Mouse (Mus musculus) left cerebral cortex, adult 2 months (tissue): ENCODE results near the gene Kcnb1. TPM values are rescaled to one million over a fixed set of nuclear protein-coding genes. Genes with fewer than 3 reads are reported as not detected.

Source experiments
- DNase-seq, 2 experiments: peaks; one replicate each; pipeline ENCODE4 v3.0.0; 2021 to 2022; ENCODE audit warnings: low spot score in 2 of 2, mixed read lengths in 1 of 2; ENCODE audit errors: extremely low spot score in 1 of 2
- H3K27ac ChIP-seq: fragments of 200-600 bp; 2 replicates; pipeline ENCODE4 v1.8.1; 2022
- H3K4me3 ChIP-seq: fragments of 200-600 bp; 2 replicates; pipeline ENCODE4 v1.8.1; 2022
- CTCF ChIP-seq: fragments of 200-600 bp; IDR thresholded peaks from 2 replicates; pipeline ENCODE4 v1.8.1; 2022; ENCODE audit warnings: antibody characterized with exemption, mild to moderate bottlenecking, moderate library complexity
- intact Hi-C: fragments of 180-260 bp; cut with DNase I; formaldehyde crosslinking; loops from one replicate; pipeline ENCODE4 v1.15.1; 2025
- total RNA-seq, 2 experiments: library from RNA; stranded (reverse); gene quantifications; 2 replicates each; pipeline ENCODE4 v1.2.3; 2021

Gene Kcnb1
- total RNA-seq, 2 experiments from 2014 or later = 230 to 237 TPM

- Histone ChIP-seq H3K4me3 (no peak overlapping the region), H3K27ac (peak overlapping the region; percentile 93)
- intact Hi-C loops = loop anchor here (5.0 kb wide), 1 partner anchor 47 kb away; no protein-coding TSS in a partner anchor
- no peak for TF ChIP-seq CTCF
- peak; percentile 60 to 62 for DNase-seq
Measured at GRCm38 (mm10) chr2:167139801-167140269, 50.1 kb downstream of the Kcnb1 start.

GRCm38 (mm10) chr2:167138611-167139010 lies 51.3 kb downstream of the Kcnb1 start:
- intact Hi-C loops = loop anchor here (5.0 kb wide), 1 partner anchor 49 kb away; no protein-coding TSS in a partner anchor
- DNase-seq = no peak

GRCm38 (mm10) chr2:167136909-167137308 lies 53.0 kb downstream of the Kcnb1 start:
- DNase-seq = peak; percentile 89 to 90
- intact Hi-C loops = loop anchor here (5.0 kb wide), 1 partner anchor 50 kb away; no protein-coding TSS in a partner anchor
- H3K27ac ChIP-seq = peak overlapping the region; percentile 93
- no peak overlapping the region for H3K4me3 ChIP-seq
- TF ChIP-seq CTCF = no peak

More at GRCm38 (mm10) chr2:167138611-167139010, 51.3 kb downstream of the Kcnb1 start:
- no peak for TF ChIP-seq CTCF
- Histone ChIP-seq H3K4me3 (no peak overlapping the region), H3K27ac (peak overlapping the region; percentile 93)

- no peak for DNase-seq
- intact Hi-C loops = no loop called here
- H3K27ac ChIP-seq = peak overlapping the region; percentile 50; the same call in 1 of the 2 replicates
- H3K4me3 ChIP-seq = no peak overlapping the region
- TF ChIP-seq CTCF = no peak
Measured at GRCm38 (mm10) chr2:167132041-167132440, 57.9 kb downstream of the Kcnb1 start.

- no peak for DNase-seq
- TF ChIP-seq CTCF = no peak
- intact Hi-C loops = no loop called here
- peak overlapping the region; percentile 87 for H3K27ac ChIP-seq
- H3K4me3 ChIP-seq = no peak overlapping the region
Measured at GRCm38 (mm10) chr2:167130050-167130770, 59.7 kb downstream of the Kcnb1 start.

- peak overlapping the region; percentile 87 for H3K27ac ChIP-seq
- H3K4me3 ChIP-seq = no peak overlapping the region
- no peak for TF ChIP-seq CTCF
- DNase-seq = no peak
- intact Hi-C loops = no loop called here
Measured at GRCm38 (mm10) chr2:167129608-167129955, 60.4 kb downstream of the Kcnb1 start.

- no peak for TF ChIP-seq CTCF
- Histone ChIP-seq H3K4me3 (no peak overlapping the region), H3K27ac (peak overlapping the region; percentile 87)
- intact Hi-C loops = no loop called here
- DNase-seq = no peak
Measured at GRCm38 (mm10) chr2:167128699-167129607, 61.0 kb downstream of the Kcnb1 start.

GRCm38 (mm10) chr2:167127404-167127803 lies 62.6 kb downstream of the Kcnb1 start:
- H3K4me3 ChIP-seq = no peak overlapping the region
- no peak for TF ChIP-seq CTCF
- DNase-seq = no peak
- H3K27ac ChIP-seq = peak overlapping the region; percentile 54
- intact Hi-C loops = no loop called here

GRCm38 (mm10) chr2:167125781-167126180 lies 64.2 kb downstream of the Kcnb1 start:
- intact Hi-C loops = no loop called here
- Histone ChIP-seq H3K4me3 (no peak overlapping the region), H3K27ac (peak overlapping the region; percentile 55)
- no peak for DNase-seq
- TF ChIP-seq CTCF = no peak

- intact Hi-C loops = no loop called here
- no peak for DNase-seq
- no peak overlapping the region for H3K4me3 ChIP-seq
- H3K27ac ChIP-seq = peak overlapping the region; percentile 75
- TF ChIP-seq CTCF = no peak
Measured at GRCm38 (mm10) chr2:167123936-167124335, 66.0 kb downstream of the Kcnb1 start.

- DNase-seq = no peak
- H3K4me3 ChIP-seq = no peak overlapping the region
- no peak overlapping the region; the same call in 1 of the 2 replicates for H3K27ac ChIP-seq
- intact Hi-C loops = no loop called here
- TF ChIP-seq CTCF = no peak
Measured at GRCm38 (mm10) chr2:167122737-167123136, 67.2 kb downstream of the Kcnb1 start.

- no peak overlapping the region; the same call in none of the 2 replicates for H3K27ac ChIP-seq
- intact Hi-C loops = no loop called here
- DNase-seq = no peak
- TF ChIP-seq CTCF = no peak
- no peak overlapping the region for H3K4me3 ChIP-seq
Measured at GRCm38 (mm10) chr2:167121996-167122395, 68.0 kb downstream of the Kcnb1 start.
